Mouse (Mus musculus) kidney, embryonic 15.5 days (tissue): ENCODE measurements around the gene Nrxn2. TPM values are rescaled to one million over a fixed set of nuclear protein-coding genes. Genes with fewer than 3 reads are reported as not detected.

ENCODE experiments used
- ATAC-seq: fragments of 200-750 bp; cut with Nextera tagmentation; replicated peaks from 2 replicates; pipeline ENCODE4 v1.8.0; 2017; ENCODE audit warnings: moderate TSS enrichment; ENCODE audit not compliant: low FRiP score
- H3K27ac ChIP-seq: fragments of 300-500 bp; sonication (generic); 2 replicates; pipeline ENCODE4 v1.5.1; 2015; ENCODE audit warnings: mild to moderate bottlenecking, inconsistent platforms
- H3K27me3 ChIP-seq: fragments of 300-500 bp; sonication (generic); 2 replicates; pipeline ENCODE4 v1.6.1; 2015; ENCODE audit warnings: inconsistent platforms
- H3K36me3 ChIP-seq: fragments of 300-500 bp; sonication (generic); 2 replicates; pipeline ENCODE4 v1.6.1; 2015; ENCODE audit warnings: inconsistent platforms
- H3K4me1 ChIP-seq: fragments of 300-500 bp; sonication (generic); 2 replicates; pipeline ENCODE4 v1.6.1; 2015; ENCODE audit warnings: inconsistent platforms
- H3K4me2 ChIP-seq: fragments of 300-500 bp; sonication (generic); 2 replicates; pipeline ENCODE4 v1.6.1; 2015; ENCODE audit warnings: moderate library complexity, mild to moderate bottlenecking, inconsistent platforms
- H3K4me3 ChIP-seq: fragments of 300-500 bp; sonication (generic); replicated peaks from 2 replicates; pipeline ENCODE4 v1.5.1; 2015; ENCODE audit warnings: mild to moderate bottlenecking, inconsistent platforms
- H3K9ac ChIP-seq: fragments of 300-500 bp; sonication (generic); 2 replicates; pipeline ENCODE4 v1.6.1; 2015; ENCODE audit warnings: mild to moderate bottlenecking, inconsistent platforms
- H3K9me3 ChIP-seq: fragments of 300-500 bp; sonication (generic); replicated peaks from 2 replicates; pipeline ENCODE4 v1.6.1; 2016; ENCODE audit warnings: inconsistent platforms
- WGBS: fragments of 180-500 bp; shearing (Covaris S2); methylation state at CpG from one replicate; pipeline ENCODE4 v1.1.7; 2015; ENCODE audit warnings: mixed read lengths; 5-methylcytosine and 5-hydroxymethylcytosine counted together
- microRNA-seq: library from miRNA; unstranded; fragments of <30 nt; microRNA quantifications from one replicate; pipeline ENCODE4, GENCODE M21; 2016
- polyA plus RNA-seq: library from polyadenylated mRNA; unstranded; fragments of >200 nt; fragmentation: Nextera tagmentation; extraction: Ambion mirVana; gene quantifications from 2 replicates; pipeline ENCODE4 v1.2.1, GENCODE M21; 2015

Gene Nrxn2
- polyA plus RNA-seq, 1 experiment from 2014 or later: 6.3 TPM

DNA sequence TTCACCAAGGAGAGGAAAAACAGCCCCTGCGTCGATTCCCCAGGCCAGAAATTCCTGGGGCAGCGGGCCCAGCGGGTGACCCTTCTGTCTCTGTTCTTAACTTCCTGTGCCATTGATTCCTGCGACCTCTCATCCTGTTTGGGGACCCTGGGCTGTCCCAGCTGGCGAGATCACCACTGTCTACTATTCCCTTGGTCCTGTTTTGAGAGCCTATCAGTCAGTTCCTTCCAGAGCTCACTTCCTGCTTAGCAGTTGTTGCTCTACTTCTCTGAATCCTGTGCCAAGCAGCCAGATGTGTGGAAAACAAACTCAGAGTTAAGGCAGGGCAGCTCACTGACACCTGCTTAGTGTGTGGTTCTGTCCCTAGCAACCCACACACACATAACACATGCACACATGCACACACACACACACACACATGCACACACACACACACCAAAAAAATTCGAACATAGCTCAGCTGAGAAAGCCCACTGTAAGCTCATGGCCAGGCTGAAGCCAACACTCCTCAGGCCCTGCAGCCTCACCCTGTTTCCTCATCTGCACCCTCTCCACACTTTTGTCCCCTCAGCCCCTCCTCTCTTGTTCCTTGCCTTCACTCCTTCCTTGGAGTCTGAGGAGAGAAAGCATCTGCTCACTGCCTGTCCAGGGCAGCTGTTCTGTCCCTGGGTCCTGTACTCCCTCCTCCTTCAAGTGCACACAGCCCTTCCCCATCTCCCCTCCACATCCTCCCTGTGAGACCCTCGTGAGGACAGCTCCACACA lies 135.5 kb downstream of the Nrxn2 start:
- Histone ChIP-seq H3K4me3 (no peak overlapping the region), H3K4me1 (peaks cover 13% of the 10 kb centered on the region; the same call in 1 of the 2 replicates), H3K9ac (no peak overlapping the region), H3K36me3 (no peaks in the 10 kb centered on the region), H3K4me2 (no peak overlapping the region), H3K27me3 (no peaks in the 10 kb centered on the region), H3K27ac (no peak overlapping the region), H3K9me3 (no peaks in the 10 kb centered on the region)
- WGBS: 40% methylated on average over 8 of the region's 8 CpGs
- no peak for ATAC-seq

DNA sequence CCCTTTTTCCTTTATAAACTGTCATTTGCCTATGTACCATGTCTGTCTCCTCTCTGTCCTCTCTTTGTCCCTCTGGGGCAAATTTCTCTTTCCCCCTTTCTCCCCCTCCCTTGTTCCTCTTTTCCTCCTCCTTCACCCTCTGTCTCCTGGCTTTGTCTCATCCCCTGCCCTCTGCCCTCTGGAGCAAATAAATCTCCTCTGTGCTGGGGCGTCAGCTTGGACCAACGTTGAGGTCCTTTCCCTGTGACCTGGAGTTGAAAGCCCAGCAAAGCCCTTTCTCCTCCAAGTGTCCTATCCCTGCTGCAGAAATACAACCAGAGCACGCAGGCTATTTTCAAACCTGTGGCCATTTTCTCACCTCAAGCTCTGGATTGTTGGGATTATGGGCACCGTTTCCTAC lies 141.0 kb downstream of the Nrxn2 start:
- no peak for ATAC-seq
- WGBS: 38% methylated on average over 4 of the region's 4 CpGs

DNA sequence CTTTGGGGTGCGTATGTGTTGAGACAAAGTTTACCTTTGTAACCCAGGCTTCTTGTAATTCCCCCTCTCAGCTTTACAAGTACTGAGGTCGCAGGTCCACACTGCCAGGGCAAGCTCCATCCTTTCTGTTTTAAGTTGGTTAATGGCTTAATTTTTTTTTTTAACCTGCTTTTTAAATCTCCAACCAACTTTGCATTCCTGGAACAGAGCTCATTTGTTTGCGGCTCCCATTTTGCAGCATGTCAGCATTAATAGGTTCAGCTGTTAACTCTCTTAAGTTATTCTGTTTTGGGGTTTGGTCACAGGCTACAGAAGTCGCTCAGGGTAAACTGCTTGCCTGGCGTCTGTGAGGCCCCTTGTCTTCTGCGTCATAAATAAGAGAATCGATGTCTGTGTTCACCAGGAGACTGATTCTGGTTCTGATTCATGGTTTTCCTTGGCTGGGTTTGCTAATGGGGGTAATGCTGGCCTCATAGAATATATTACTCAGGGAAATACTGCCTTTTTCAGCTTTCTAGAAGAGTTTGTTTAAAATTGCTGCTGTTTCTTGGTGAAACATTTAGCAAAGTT lies 141.8 kb downstream of the Nrxn2 start:
- WGBS: 44% methylated on average over 7 of the region's 7 CpGs
- Histone ChIP-seq H3K27me3 (no peaks in the 10 kb centered on the region), H3K4me1 (0 out of 2 replicates have a peak, but pooled peaks cover 4% of the 10 kb centered on the region), H3K4me2 (no peak overlapping the region), H3K9me3 (no peaks in the 10 kb centered on the region), H3K36me3 (no peaks in the 10 kb centered on the region), H3K9ac (no peak overlapping the region), H3K27ac (no peak overlapping the region), H3K4me3 (no peak overlapping the region)
- no peak for ATAC-seq

More for the DNA sequence above, 141.0 kb downstream of the Nrxn2 start:
- Histone ChIP-seq H3K9ac (no peak overlapping the region), H3K27me3 (no peaks in the 10 kb centered on the region), H3K9me3 (no peaks in the 10 kb centered on the region), H3K4me1 (peaks cover 5% of the 10 kb centered on the region; the same call in 1 of the 2 replicates), H3K36me3 (no peaks in the 10 kb centered on the region), H3K4me2 (no peak overlapping the region), H3K4me3 (no peak overlapping the region), H3K27ac (no peak overlapping the region)

GRCm38 (mm10) chr19:6565136-6565535 lies 146.6 kb downstream of the Nrxn2 start:
- Histone ChIP-seq H3K4me1 (no peaks in the 10 kb centered on the region), H3K4me2 (no peak overlapping the region), H3K9ac (no peak overlapping the region), H3K4me3 (no peak overlapping the region), H3K27ac (no peak overlapping the region), H3K27me3 (no peaks in the 10 kb centered on the region), H3K36me3 (no peaks in the 10 kb centered on the region), H3K9me3 (no peaks in the 10 kb centered on the region)
- 85% methylated on average over 6 of the region's 6 CpGs for WGBS
- no peak for ATAC-seq

DNA sequence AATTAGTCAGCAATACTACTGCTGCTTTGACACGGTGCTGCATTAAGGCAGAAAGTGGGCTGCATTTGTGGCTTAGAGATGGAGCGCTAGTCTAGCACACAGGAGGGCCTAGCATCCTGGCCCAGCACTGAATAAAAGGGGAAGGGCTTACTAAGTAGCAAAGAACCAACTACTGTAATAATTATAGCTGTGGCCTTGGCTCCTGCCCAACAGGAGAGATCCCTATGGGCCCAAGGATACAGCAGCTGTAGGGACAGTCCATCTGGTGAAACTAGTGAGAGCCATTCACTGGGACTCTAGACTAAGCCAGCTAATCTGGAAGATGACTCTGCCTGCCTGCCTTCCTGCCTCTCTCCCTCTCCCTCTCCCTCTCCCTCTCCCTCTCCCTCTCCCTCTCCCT lies 147.9 kb downstream of the Nrxn2 start:
- no peaks in the 10 kb centered on the region for H3K27me3 ChIP-seq
- no peak overlapping the region for H3K9ac ChIP-seq
- 94% methylated on average over 2 of the region's 2 CpGs for WGBS
- no peak overlapping the region for H3K27ac ChIP-seq
- no peak overlapping the region for H3K4me3 ChIP-seq
- H3K36me3 ChIP-seq: no peaks in the 10 kb centered on the region
- H3K9me3 ChIP-seq: no peaks in the 10 kb centered on the region
- ATAC-seq: no peak
- no peaks in the 10 kb centered on the region for H3K4me1 ChIP-seq
- no peak overlapping the region for H3K4me2 ChIP-seq

- WGBS: 71% methylated on average over 5 of the region's 5 CpGs
- Histone ChIP-seq H3K4me2 (no peak overlapping the region), H3K27me3 (no peaks in the 10 kb centered on the region), H3K27ac (no peak overlapping the region), H3K4me3 (no peak overlapping the region), H3K9me3 (no peaks in the 10 kb centered on the region), H3K36me3 (no peaks in the 10 kb centered on the region), H3K9ac (no peak overlapping the region), H3K4me1 (no peaks in the 10 kb centered on the region)
- ATAC-seq: no peak
These were observed 150.5 kb downstream of the Nrxn2 start for GRCm38 (mm10) chr19:6569021-6569420.

- Histone ChIP-seq H3K36me3 (no peaks in the 10 kb centered on the region), H3K4me2 (no peak overlapping the region), H3K4me1 (no peaks in the 10 kb centered on the region), H3K27me3 (no peaks in the 10 kb centered on the region), H3K9me3 (no peaks in the 10 kb centered on the region), H3K27ac (no peak overlapping the region), H3K4me3 (no peak overlapping the region), H3K9ac (no peak overlapping the region)
- 47% methylated on average over 5 of the region's 5 CpGs for WGBS
- no peak for ATAC-seq
These were observed 151.0 kb downstream of the Nrxn2 start for GRCm38 (mm10) chr19:6569561-6569960.

DNA sequence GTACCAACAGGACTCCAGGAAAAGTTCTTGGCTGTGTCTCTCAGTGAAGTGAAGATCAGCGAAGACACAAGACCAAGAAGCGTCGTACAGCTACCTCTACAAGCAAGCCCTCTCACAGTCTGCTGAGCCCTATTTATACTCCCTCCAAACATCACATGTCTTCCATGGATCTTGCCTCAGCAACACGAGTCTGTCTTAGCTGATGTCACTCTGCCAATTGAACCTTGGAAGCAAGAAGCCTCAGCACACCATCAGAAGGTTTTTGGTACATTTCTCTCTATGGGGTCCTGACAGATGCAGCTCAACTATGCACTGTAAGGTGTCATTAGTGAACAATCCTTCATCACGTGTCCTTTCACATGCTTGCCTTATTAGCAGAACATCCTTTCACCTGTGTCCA lies 152.9 kb downstream of the Nrxn2 start:
- no peaks in the 10 kb centered on the region for H3K9me3 ChIP-seq
- no peaks in the 10 kb centered on the region for H3K27me3 ChIP-seq
- ATAC-seq: no peak
- H3K27ac ChIP-seq: no peak overlapping the region
- no peak overlapping the region for H3K4me3 ChIP-seq
- H3K4me2 ChIP-seq: no peak overlapping the region
- H3K9ac ChIP-seq: no peak overlapping the region
- no peaks in the 10 kb centered on the region for H3K4me1 ChIP-seq
- no peaks in the 10 kb centered on the region for H3K36me3 ChIP-seq
- WGBS: 81% methylated on average over 5 of the region's 5 CpGs

DNA sequence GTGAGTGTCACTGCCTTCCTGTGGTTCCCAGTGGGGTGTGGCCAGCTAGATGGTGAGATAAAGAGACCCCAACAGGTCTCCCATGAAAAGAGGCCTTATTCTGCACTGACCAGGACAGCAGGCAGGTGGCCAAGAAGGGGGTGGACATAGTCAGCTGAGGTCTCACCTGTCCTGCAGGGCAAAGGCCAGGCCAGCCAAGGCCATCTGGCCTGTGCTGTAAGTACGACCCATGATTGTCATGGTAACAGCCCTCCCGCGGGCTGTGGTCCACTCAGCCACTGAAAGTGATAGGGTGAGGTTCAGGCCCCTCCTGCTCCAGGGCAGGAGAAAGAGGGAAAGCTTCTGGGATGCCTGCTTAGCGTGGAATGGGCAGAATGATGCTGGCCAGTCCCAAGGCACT lies 153.5 kb downstream of the Nrxn2 start:
- ATAC-seq: no peak

More for the DNA sequence above, 153.5 kb downstream of the Nrxn2 start:
- Histone ChIP-seq H3K27me3 (no peaks in the 10 kb centered on the region), H3K9me3 (no peaks in the 10 kb centered on the region), H3K4me3 (no peak overlapping the region), H3K27ac (no peak overlapping the region), H3K36me3 (no peaks in the 10 kb centered on the region), H3K4me2 (no peak overlapping the region), H3K9ac (no peak overlapping the region), H3K4me1 (peaks cover 5% of the 10 kb centered on the region; the same call in 1 of the 2 replicates)
- 26% methylated on average over 4 of the region's 4 CpGs for WGBS

Small RNAs within 50 kb of the gene (microRNA-seq; reads per million reads assigned to microRNA genes)
- gene Gm26460: not detected

Other genes starting within 250 kb of the Nrxn2 start
- not detected in 2 replicates for gene Majin, start 234.3 kb upstream of the Nrxn2 start, polyA plus RNA-seq
- gene Gpha2, start 192.4 kb upstream of the Nrxn2 start, polyA plus RNA-seq: 0.39 and 0.74 TPM in 2 replicates
- gene Ppp2r5b, start 182.9 kb upstream of the Nrxn2 start, polyA plus RNA-seq: 22.9 and 27.6 TPM in 2 replicates
- gene Atg2a, start 177.1 kb upstream of the Nrxn2 start, polyA plus RNA-seq: 9.8 and 12.1 TPM in 2 replicates
- gene Ehd1, start 142.0 kb upstream of the Nrxn2 start, polyA plus RNA-seq: 67.8 and 81.8 TPM in 2 replicates
- gene Cdc42bpg, start 112.3 kb upstream of the Nrxn2 start, polyA plus RNA-seq: 0.78 and 1.0 TPM in 2 replicates
- 82.1 and 91.8 TPM in 2 replicates for gene Men1, start 83.8 kb upstream of the Nrxn2 start, polyA plus RNA-seq
- 18.7 and 21.9 TPM in 2 replicates for gene Map4k2, start 77.6 kb upstream of the Nrxn2 start, polyA plus RNA-seq
- 155 and 165 TPM in 2 replicates for gene Sf1, start 55.0 kb upstream of the Nrxn2 start, polyA plus RNA-seq
- 28.2 and 30.4 TPM in 2 replicates for gene Pygm, start 34.3 kb upstream of the Nrxn2 start, polyA plus RNA-seq
- 89.5 and 97.6 TPM in 2 replicates for gene Rasgrp2, start 19.4 kb upstream of the Nrxn2 start, polyA plus RNA-seq
- gene Slc22a12, start 124.3 kb downstream of the Nrxn2 start, polyA plus RNA-seq: 14.1 and 16.3 TPM in 2 replicates